Mouse (Mus musculus): Measurements from ENCODE around the gene Acss2.

- peak; percentile 42 for TF ChIP-seq CTCF (IDR thresholded peaks at IDR 0.05; ENCODE audit: control insufficient read depth, insufficient read depth, insufficient read length)
- no peak for TF ChIP-seq MYOG (IDR thresholded peaks at IDR 0.05; ENCODE audit: control insufficient read depth, extremely low read depth, insufficient read length)
- TF ChIP-seq USF1 (IDR thresholded peaks at IDR 0.05; ENCODE audit: low read depth) = no peak
Observed at GRCm38 (mm10) chr2:155512479-155512878, 5.3 kb upstream of the Acss2 start.
